Mouse (Mus musculus) liver, postnatal 0 days (tissue): ENCODE measurements around the gene Pkd1.

Experiments used
- CTCF ChIP-seq: sonication (generic); IDR thresholded peaks from 2 replicates; pipeline ENCODE4 v1.5.1; 2016; ENCODE audit warnings: antibody characterized with exemption, low read depth
- EP300 ChIP-seq: IDR thresholded peaks from 2 replicates; pipeline ENCODE4 v1.6.1; 2016; ENCODE audit warnings: antibody characterized with exemption, low read depth, mild to moderate bottlenecking

- no peak for TF ChIP-seq CTCF
- no peak for TF ChIP-seq EP300
Observed at GRCm38 (mm10) chr17:24528560-24528918, 21.1 kb upstream of the Pkd1 start.
